ENCODE assay signal across 20 mouse cellular contexts in the genomic region with DNA sequence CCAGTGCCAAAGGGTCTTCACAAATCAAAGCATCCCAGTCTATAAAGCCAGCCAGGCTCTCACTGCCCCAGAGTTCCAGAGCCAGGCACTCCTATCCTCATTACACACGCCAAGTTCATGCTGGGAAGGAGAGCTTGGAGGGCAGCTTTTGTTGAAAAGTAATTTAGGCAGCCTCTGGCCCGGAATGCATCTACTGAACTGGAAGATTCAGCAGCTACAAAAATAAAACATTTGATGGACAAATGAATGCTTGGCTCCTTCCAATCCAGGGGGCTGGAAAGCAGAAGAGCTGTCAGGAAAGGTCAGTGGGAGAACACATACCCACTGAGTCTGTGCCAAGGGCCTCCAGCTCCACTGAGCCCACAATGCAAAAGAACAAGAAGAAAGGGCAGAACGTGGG.
DNase-seq lines count a peak whose midpoint lies in the region; ATAC-seq lines count a peak whose summit lies in the region.
"Had no signal": no experiment of that assay in that cellular context is flagged by ENCODE, and none has a peak within 500 bp of the region (broad histone marks: within the 10 kb centered on the region; RNA-seq: fewer than 3 reads in every experiment).

No protein-coding gene starts in this region.

- 39% methylated on average over 3 of the region's 3 CpGs for WGBS in hindbrain, embryonic 14.5 days
- WGBS in hindbrain, embryonic 10.5 days, result 56% methylated on average over 3 of the region's 3 CpGs
- 63% methylated on average over 3 of the region's 3 CpGs for WGBS in intestine, embryonic 16.5 days

- peak; percentile 57; the same call in 1 of the 2 replicates for ATAC-seq in hindbrain, embryonic 14.5 days (ENCODE audit: low FRiP score)
- ATAC-seq in intestine, embryonic 16.5 days, result no peak
- ATAC-seq: Patski had no signal

- H3K9me3 ChIP-seq in hindbrain, embryonic 14.5 days (ENCODE audit: control insufficient read depth, low read length), result no peaks in the 10 kb centered on the region
- no peaks in the 10 kb centered on the region for H3K9me3 ChIP-seq in hindbrain, embryonic 10.5 days
- H3K9me3 ChIP-seq in intestine, embryonic 16.5 days (ENCODE audit: control insufficient read depth, low read length), result no peaks in the 10 kb centered on the region
- H3K9me3 ChIP-seq: embryonic facial prominence, embryonic 12.5 days; heart, embryonic 13.5 days had no signal

- no peak for DNase-seq in hindbrain, embryonic 14.5 days (ENCODE audit: low spot score)
- no peak for DNase-seq in hindbrain, embryonic 10.5 days (ENCODE audit: low spot score)
- peak; percentile 26 to 32 for DNase-seq in right cerebral cortex, postnatal 10 days (ENCODE audit: low spot score in 2 of 2)
- DNase-seq in right cerebral cortex, postnatal 36 days (ENCODE audit: low spot score in 2 of 2), result no peak
- DNase-seq in cerebellum, adult 9-11 months, result peak; percentile 57
- peak; percentile 22 for DNase-seq in retina, postnatal 1 day
- DNase-seq in layer of hippocampus, postnatal 36 days, result no peak
- DNase-seq: gastrocnemius, postnatal 36 days; heart, postnatal 4 days; kidney, adult 18-20 months; kidney, postnatal 25 days; layer of hippocampus, adult 9-11 months; lung, adult 2 months; right cerebral cortex, postnatal 25 days; thymus, adult 18-20 months had no signal

- no peak overlapping the region for H3K9ac ChIP-seq in hindbrain, embryonic 14.5 days
- no peak overlapping the region for H3K9ac ChIP-seq in intestine, embryonic 16.5 days (ENCODE audit: low read depth, low read length)
- H3K9ac ChIP-seq: embryonic facial prominence, embryonic 12.5 days; heart, embryonic 13.5 days had no signal

- no peak overlapping the region for H3K4me2 ChIP-seq in hindbrain, embryonic 14.5 days (replicated peaks)
- no peak overlapping the region for H3K4me2 ChIP-seq in intestine, embryonic 16.5 days (ENCODE audit: low read depth, low read length)
- H3K4me2 ChIP-seq: embryonic facial prominence, embryonic 12.5 days; heart, embryonic 13.5 days had no signal

- H3K27me3 ChIP-seq in hindbrain, embryonic 14.5 days (ENCODE audit: control insufficient read depth, insufficient read depth, low read length), result no peaks in the 10 kb centered on the region
- no peaks in the 10 kb centered on the region for H3K27me3 ChIP-seq in hindbrain, embryonic 10.5 days (ENCODE audit: insufficient read depth, poor library complexity, severe bottlenecking)
- no peaks in the 10 kb centered on the region for H3K27me3 ChIP-seq in intestine, embryonic 16.5 days (replicated peaks; ENCODE audit: control insufficient read depth, insufficient read depth, low read length)
- H3K27me3 ChIP-seq: embryonic facial prominence, embryonic 12.5 days; heart, embryonic 13.5 days had no signal

- no peak overlapping the region for H3K27ac ChIP-seq in hindbrain, embryonic 14.5 days
- H3K27ac ChIP-seq in hindbrain, embryonic 10.5 days, result no peak overlapping the region
- H3K27ac ChIP-seq in intestine, embryonic 16.5 days (ENCODE audit: low read length), result no peak overlapping the region
- H3K27ac ChIP-seq: embryonic facial prominence, embryonic 12.5 days; heart, embryonic 13.5 days; macrophage had no signal

- H3K4me3 ChIP-seq in hindbrain, embryonic 14.5 days (replicated peaks; ENCODE audit: low read length), result no peak overlapping the region
- H3K4me3 ChIP-seq in hindbrain, embryonic 10.5 days, result no peak overlapping the region
- H3K4me3 ChIP-seq in intestine, embryonic 16.5 days (ENCODE audit: low read length), result no peak overlapping the region
- H3K4me3 ChIP-seq: embryonic facial prominence, embryonic 12.5 days; heart, embryonic 13.5 days had no signal

- no peaks in the 10 kb centered on the region for H3K4me1 ChIP-seq in hindbrain, embryonic 14.5 days (replicated peaks; ENCODE audit: control insufficient read depth, insufficient read depth, low read length)
- no peaks in the 10 kb centered on the region for H3K4me1 ChIP-seq in hindbrain, embryonic 10.5 days (replicated peaks)
- H3K4me1 ChIP-seq in intestine, embryonic 16.5 days (ENCODE audit: control insufficient read depth, insufficient read depth, low read length), result no peaks in the 10 kb centered on the region
- H3K4me1 ChIP-seq: embryonic facial prominence, embryonic 12.5 days; heart, embryonic 13.5 days had no signal

- no peaks in the 10 kb centered on the region for H3K36me3 ChIP-seq in hindbrain, embryonic 14.5 days (replicated peaks; ENCODE audit: control insufficient read depth, insufficient read depth)
- H3K36me3 ChIP-seq in hindbrain, embryonic 10.5 days, result no peaks in the 10 kb centered on the region
- H3K36me3 ChIP-seq in intestine, embryonic 16.5 days (ENCODE audit: control insufficient read depth, insufficient read depth, low read length), result no peaks in the 10 kb centered on the region
- H3K36me3 ChIP-seq: embryonic facial prominence, embryonic 12.5 days; heart, embryonic 13.5 days had no signal

Comparison
In these comparisons a context has a peak if more than half of its experiments do, and no peak if none do; other contexts are left out.
1. DNase-seq: peak in right cerebral cortex, postnatal 10 days (2 of 2), cerebellum, adult 9-11 months (single experiment) and retina, postnatal 1 day (single experiment); none in hindbrain, embryonic 14.5 days (single experiment), hindbrain, embryonic 10.5 days (single experiment), right cerebral cortex, postnatal 36 days (0 of 2) and layer of hippocampus, postnatal 36 days (0 of 2).